10 mouse cellular contexts compared by ENCODE assay signal in the genomic region with DNA sequence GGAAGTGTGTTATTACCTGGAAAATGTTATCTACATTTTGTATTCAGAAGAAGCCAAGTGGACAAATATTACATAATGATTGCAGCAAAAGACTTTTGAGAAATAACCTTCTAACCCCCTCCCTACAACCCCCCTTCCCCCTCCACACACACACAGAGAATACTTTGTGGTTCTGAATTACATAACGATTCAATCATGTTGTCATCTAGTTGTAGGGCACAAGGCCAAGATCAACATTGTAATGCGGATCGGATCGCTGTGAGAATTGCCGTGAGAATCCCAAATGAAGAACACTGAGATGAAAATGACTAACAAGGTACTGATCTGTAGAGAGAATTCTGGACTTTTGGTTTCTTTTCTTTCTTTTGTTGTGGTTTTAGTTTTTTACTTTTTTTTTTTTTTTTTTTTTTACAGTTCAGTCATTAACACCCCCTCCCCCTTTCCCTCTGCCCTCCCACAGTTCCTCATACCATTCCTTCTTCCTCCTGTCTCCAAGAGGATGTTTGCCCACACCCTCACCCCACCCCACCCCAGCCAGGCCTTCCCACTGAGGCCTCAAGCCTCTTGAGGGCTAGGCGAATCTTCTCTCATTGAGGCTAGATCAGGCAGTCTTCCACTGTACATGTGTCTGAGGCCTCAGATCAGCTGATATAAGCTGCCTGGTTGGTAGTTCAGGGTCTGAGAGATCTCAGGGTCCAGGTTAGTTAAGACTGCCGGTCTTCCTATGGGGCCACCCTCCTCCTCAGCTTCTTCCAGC.
DNase-seq lines count a peak whose midpoint lies in the region; ATAC-seq lines count a peak whose summit lies in the region.
"Had no signal": no experiment of that assay in that cellular context is flagged by ENCODE, and none has a peak within 500 bp of the region (broad histone marks: within the 10 kb centered on the region; RNA-seq: fewer than 3 reads in every experiment).

No protein-coding gene starts in this region.

- H3K27ac ChIP-seq in midbrain, embryonic 12.5 days (replicated peaks), result no peak overlapping the region
- H3K27ac ChIP-seq in midbrain, embryonic 15.5 days, result no peak overlapping the region
- H3K27ac ChIP-seq in kidney, embryonic 16.5 days (ENCODE audit: low read length), result no peak overlapping the region
- H3K27ac ChIP-seq in midbrain, embryonic 14.5 days (replicated peaks; ENCODE audit: low read depth, low read length), result no peak overlapping the region
- H3K27ac ChIP-seq: heart, embryonic 15.5 days had no signal

- no peak overlapping the region for H3K4me3 ChIP-seq in midbrain, embryonic 12.5 days
- H3K4me3 ChIP-seq in midbrain, embryonic 15.5 days, result no peak overlapping the region
- H3K4me3 ChIP-seq in kidney, embryonic 16.5 days (ENCODE audit: low read length), result no peak overlapping the region
- no peak overlapping the region for H3K4me3 ChIP-seq in midbrain, embryonic 14.5 days (replicated peaks; ENCODE audit: low read depth, low read length)
- H3K4me3 ChIP-seq: heart, embryonic 15.5 days; megakaryocyte, embryonic 14.5 days had no signal

- H3K36me3 ChIP-seq in midbrain, embryonic 12.5 days, result no peaks in the 10 kb centered on the region
- H3K36me3 ChIP-seq in midbrain, embryonic 15.5 days (replicated peaks), result no peaks in the 10 kb centered on the region
- no peaks in the 10 kb centered on the region for H3K36me3 ChIP-seq in kidney, embryonic 16.5 days (ENCODE audit: insufficient read depth, low read length)
- H3K36me3 ChIP-seq in midbrain, embryonic 14.5 days (ENCODE audit: control insufficient read depth, insufficient read depth, low read length), result no peaks in the 10 kb centered on the region
- H3K36me3 ChIP-seq: heart, embryonic 15.5 days had no signal

- peak; percentile 6 for DNase-seq in adrenal gland, adult 8-10 months
- no peak for DNase-seq in adrenal gland, adult 18-20 months (ENCODE audit: low spot score in 2 of 2)
- peak; percentile 45 for DNase-seq in midbrain, embryonic 14.5 days
- DNase-seq in right cerebral cortex, postnatal 14 days, result no peak
- no peak for DNase-seq in urinary bladder, adult 2 months (ENCODE audit: low spot score)

- peak; percentile 27; the same call in 1 of the 2 replicates for ATAC-seq in midbrain, embryonic 12.5 days (ENCODE audit: low FRiP score, low read depth)
- ATAC-seq in midbrain, embryonic 15.5 days (replicated peaks), result no peak
- ATAC-seq in kidney, embryonic 16.5 days (ENCODE audit: low FRiP score, low TSS enrichment), result peak; percentile 39
- no peak for ATAC-seq in midbrain, embryonic 14.5 days (ENCODE audit: low FRiP score, low TSS enrichment)

- no peak overlapping the region for H3K9ac ChIP-seq in midbrain, embryonic 12.5 days (replicated peaks)
- H3K9ac ChIP-seq in midbrain, embryonic 15.5 days, result no peak overlapping the region
- no peak overlapping the region for H3K9ac ChIP-seq in kidney, embryonic 16.5 days (replicated peaks; ENCODE audit: low read length)
- no peak overlapping the region for H3K9ac ChIP-seq in midbrain, embryonic 14.5 days (replicated peaks; ENCODE audit: low read length)
- H3K9ac ChIP-seq: heart, embryonic 15.5 days had no signal

- H3K27me3 ChIP-seq in midbrain, embryonic 12.5 days, result no peaks in the 10 kb centered on the region
- H3K27me3 ChIP-seq in midbrain, embryonic 15.5 days (replicated peaks), result no peaks in the 10 kb centered on the region
- no peaks in the 10 kb centered on the region for H3K27me3 ChIP-seq in kidney, embryonic 16.5 days (ENCODE audit: insufficient read depth, low read length)
- no peaks in the 10 kb centered on the region for H3K27me3 ChIP-seq in midbrain, embryonic 14.5 days (ENCODE audit: control insufficient read depth, insufficient read depth, low read length)
- H3K27me3 ChIP-seq: heart, embryonic 15.5 days; megakaryocyte, embryonic 14.5 days had no signal

- WGBS in midbrain, embryonic 12.5 days, result 69% methylated on average over 7 of the region's 7 CpGs
- WGBS in midbrain, embryonic 15.5 days, result 45% methylated on average over 7 of the region's 7 CpGs
- WGBS in kidney, embryonic 16.5 days, result 38% methylated on average over 7 of the region's 7 CpGs
- WGBS in midbrain, embryonic 14.5 days, result 47% methylated on average over 7 of the region's 7 CpGs

- no peak overlapping the region for H3K4me2 ChIP-seq in midbrain, embryonic 12.5 days (replicated peaks)
- no peak overlapping the region for H3K4me2 ChIP-seq in midbrain, embryonic 15.5 days
- H3K4me2 ChIP-seq in kidney, embryonic 16.5 days (replicated peaks; ENCODE audit: low read depth, low read length), result peak overlapping the region; percentile 31; the same call in 1 of the 2 replicates
- no peak overlapping the region for H3K4me2 ChIP-seq in midbrain, embryonic 14.5 days (ENCODE audit: low read length)
- H3K4me2 ChIP-seq: heart, embryonic 15.5 days had no signal

- no peaks in the 10 kb centered on the region for H3K9me3 ChIP-seq in midbrain, embryonic 12.5 days
- no peaks in the 10 kb centered on the region for H3K9me3 ChIP-seq in midbrain, embryonic 15.5 days
- H3K9me3 ChIP-seq in kidney, embryonic 16.5 days (ENCODE audit: low read length), result no peaks in the 10 kb centered on the region
- H3K9me3 ChIP-seq in midbrain, embryonic 14.5 days (ENCODE audit: control insufficient read depth, low read length), result no peaks in the 10 kb centered on the region
- H3K9me3 ChIP-seq: heart, embryonic 15.5 days had no signal

- H3K4me1 ChIP-seq in midbrain, embryonic 12.5 days, result 0 out of 2 replicates have a peak, but pooled peaks cover 3% of the 10 kb centered on the region
- no peaks in the 10 kb centered on the region for H3K4me1 ChIP-seq in midbrain, embryonic 15.5 days
- no peaks in the 10 kb centered on the region for H3K4me1 ChIP-seq in kidney, embryonic 16.5 days (ENCODE audit: insufficient read depth, low read length)
- no peaks in the 10 kb centered on the region for H3K4me1 ChIP-seq in midbrain, embryonic 14.5 days (ENCODE audit: control insufficient read depth, insufficient read depth, low read length)
- H3K4me1 ChIP-seq: heart, embryonic 15.5 days; megakaryocyte, embryonic 14.5 days had no signal

Comparison
In these comparisons a context has a peak if more than half of its experiments do, and no peak if none do; other contexts are left out.
1. DNase-seq: peak in adrenal gland, adult 8-10 months (single experiment) and midbrain, embryonic 14.5 days (single experiment); none in adrenal gland, adult 18-20 months (0 of 2), right cerebral cortex, postnatal 14 days (single experiment) and urinary bladder, adult 2 months (single experiment).
2. ATAC-seq: peak in midbrain, embryonic 12.5 days (single experiment) and kidney, embryonic 16.5 days (single experiment); none in midbrain, embryonic 15.5 days (single experiment) and midbrain, embryonic 14.5 days (single experiment).